11 mouse cellular contexts compared by ENCODE assay signal in genomic region chr10:66817876-66818275, GRCm38 (mm10).
"Had no signal": no experiment of that assay in that cellular context is flagged by ENCODE, and none has a peak within 500 bp of the region (broad histone marks: within the 10 kb centered on the region; RNA-seq: fewer than 3 reads in every experiment).

No protein-coding gene starts in this region.

- H3K4me2 ChIP-seq: limb, embryonic 15.5 days; midbrain, embryonic 12.5 days; neural tube, embryonic 13.5 days had no signal

- ATAC-seq: midbrain, embryonic 16.5 days had no signal

- H3K9ac ChIP-seq: limb, embryonic 15.5 days; liver, embryonic 14.5 days; midbrain, embryonic 12.5 days; neural tube, embryonic 13.5 days had no signal

- H3K4me3 ChIP-seq: limb, embryonic 15.5 days; midbrain, embryonic 12.5 days; neural tube, embryonic 13.5 days had no signal

- DNase-seq: kidney, postnatal 25 days; layer of hippocampus, adult 9-11 months; layer of hippocampus, postnatal 36 days; lung, adult 18-20 months; retina, postnatal 1 day; thymus, postnatal 4 days had no signal

- H3K27ac ChIP-seq: limb, embryonic 15.5 days; liver, embryonic 14.5 days; midbrain, embryonic 12.5 days; neural tube, embryonic 13.5 days had no signal

- H3K36me3 ChIP-seq: limb, embryonic 15.5 days; midbrain, embryonic 12.5 days; neural tube, embryonic 13.5 days had no signal

- H3K9me3 ChIP-seq: limb, embryonic 15.5 days; midbrain, embryonic 12.5 days; neural tube, embryonic 13.5 days had no signal
